Comparison of ENCODE assay signal across 8 mouse cellular contexts in the genomic region with DNA sequence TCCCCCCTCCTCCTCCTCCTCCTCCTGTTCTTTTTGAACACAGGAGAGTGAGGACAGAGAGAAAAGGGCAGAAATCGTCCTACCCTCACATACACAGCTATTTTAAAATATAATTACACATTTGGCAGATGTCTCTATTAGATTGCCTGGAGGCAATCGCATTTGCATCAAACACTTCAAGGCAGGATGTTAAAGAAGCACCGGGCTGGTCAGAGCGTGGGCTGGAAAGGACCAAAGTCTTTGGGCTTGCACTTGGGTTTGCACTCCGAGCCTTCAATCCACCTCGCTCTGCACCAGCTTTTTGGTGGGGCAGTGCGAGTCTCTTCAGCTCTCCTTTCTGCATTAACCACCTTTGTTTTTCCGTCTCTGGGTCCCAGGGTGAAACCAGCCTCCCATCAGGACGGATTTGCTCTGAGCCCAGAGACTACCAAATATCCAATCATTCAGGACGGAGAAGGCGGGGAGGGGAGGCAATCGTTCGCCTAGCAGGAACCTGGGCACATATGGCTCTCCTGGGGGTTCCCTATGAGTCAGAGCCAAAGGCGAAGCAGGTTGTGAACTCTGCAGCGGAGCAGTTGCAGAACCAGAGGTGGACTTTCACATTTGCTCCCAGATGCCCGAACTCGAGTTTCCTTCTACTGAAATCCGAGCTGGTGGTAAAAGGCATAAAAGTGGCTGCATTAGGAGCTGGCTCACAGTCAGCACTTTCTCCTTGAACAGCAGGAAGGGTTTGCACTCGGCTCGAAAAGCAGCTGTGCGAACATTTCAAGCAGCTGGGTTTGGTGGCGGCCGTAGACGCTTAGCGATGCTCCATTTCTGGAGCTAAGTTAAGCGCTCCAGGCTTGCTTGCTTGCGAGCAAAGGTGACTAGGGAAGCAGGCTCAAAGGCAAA. TPM values are rescaled to one million over a fixed set of nuclear protein-coding genes. Genes with fewer than 3 reads are reported as not detected.
A peak's percentile ranks its signal among the peaks of the same experiment; 100 is the strongest.
DNase-seq lines count a peak whose midpoint lies in the region; ATAC-seq and TF ChIP-seq lines count a peak whose summit lies in the region.

No protein-coding gene starts in this region.

- TF ChIP-seq CTCF in gastrocnemius, adult 2 months (IDR thresholded peaks at IDR 0.05), result no peak
- no peak for TF ChIP-seq CTCF in hindbrain, postnatal 0 days (IDR thresholded peaks at IDR 0.05; ENCODE audit: low read depth)

- no peaks in the 10 kb centered on the region for H3K36me3 ChIP-seq in hindbrain, postnatal 0 days (ENCODE audit: insufficient read depth, low read length)
- no peaks in the 10 kb centered on the region for H3K36me3 ChIP-seq in limb, embryonic 11.5 days (ENCODE audit: control insufficient read depth, insufficient read depth, low read length)
- H3K36me3 ChIP-seq in midbrain, embryonic 15.5 days (replicated peaks), result no peaks in the 10 kb centered on the region

- H3K27me3 ChIP-seq in hindbrain, postnatal 0 days (ENCODE audit: insufficient read depth, low read length), result no peaks in the 10 kb centered on the region
- no peaks in the 10 kb centered on the region for H3K27me3 ChIP-seq in limb, embryonic 11.5 days (ENCODE audit: control insufficient read depth, insufficient read depth, low read length)
- peaks cover 16% of the 10 kb centered on the region for H3K27me3 ChIP-seq in midbrain, embryonic 15.5 days (replicated peaks)

- intact Hi-C loops in gastrocnemius, adult 2 months (cut with DNase I), result no loop called here
- intact Hi-C loops in gastrocnemius, postnatal 36 days (cut with DNase I), result no loop called here

- no peak overlapping the region for H3K27ac ChIP-seq in gastrocnemius, adult 2 months
- no peak overlapping the region for H3K27ac ChIP-seq in hindbrain, postnatal 0 days
- H3K27ac ChIP-seq in limb, embryonic 11.5 days (replicated peaks; ENCODE audit: low read depth, low read length), result peak overlapping the region; percentile 82
- H3K27ac ChIP-seq in midbrain, embryonic 15.5 days, result no peak overlapping the region

- no peak overlapping the region for H3K9ac ChIP-seq in hindbrain, postnatal 0 days (replicated peaks; ENCODE audit: low read length)
- H3K9ac ChIP-seq in limb, embryonic 11.5 days (ENCODE audit: low read length), result peak overlapping the region; percentile 22; the same call in 1 of the 2 replicates
- peak overlapping the region; percentile 9 for H3K9ac ChIP-seq in midbrain, embryonic 15.5 days

- H3K9me3 ChIP-seq in hindbrain, postnatal 0 days (ENCODE audit: low read length), result no peaks in the 10 kb centered on the region
- peaks cover 3% of the 10 kb centered on the region for H3K9me3 ChIP-seq in limb, embryonic 11.5 days (ENCODE audit: control insufficient read depth, low read length)
- no peaks in the 10 kb centered on the region for H3K9me3 ChIP-seq in midbrain, embryonic 15.5 days

- 1% methylated on average over 27 of the region's 27 CpGs for WGBS in hindbrain, postnatal 0 days
- under 1% methylated on average over 27 of the region's 27 CpGs for WGBS in limb, embryonic 11.5 days
- under 1% methylated on average over 27 of the region's 27 CpGs for WGBS in midbrain, embryonic 15.5 days

- H3K4me2 ChIP-seq in hindbrain, postnatal 0 days (ENCODE audit: low read depth, low read length), result peak overlapping the region; percentile 55
- peak overlapping the region; percentile 51 for H3K4me2 ChIP-seq in limb, embryonic 11.5 days (ENCODE audit: low read depth, severe bottlenecking)
- H3K4me2 ChIP-seq in midbrain, embryonic 15.5 days, result peak overlapping the region; percentile 63

- H3K4me1 ChIP-seq in hindbrain, postnatal 0 days (ENCODE audit: insufficient read depth, low read length), result no peaks in the 10 kb centered on the region
- H3K4me1 ChIP-seq in limb, embryonic 11.5 days (ENCODE audit: control insufficient read depth, insufficient read depth, low read length), result peaks cover 27% of the 10 kb centered on the region
- peaks cover 14% of the 10 kb centered on the region for H3K4me1 ChIP-seq in midbrain, embryonic 15.5 days

- peak; percentile 75 for ATAC-seq in frontal cortex, adult (ENCODE audit: low TSS enrichment)
- no peak for ATAC-seq in hindbrain, postnatal 0 days
- peak; percentile 67; the same call in 1 of the 2 replicates for ATAC-seq in limb, embryonic 11.5 days (ENCODE audit: insufficient number of reproducible peaks, low FRiP score, low TSS enrichment, low read depth)
- no peak for ATAC-seq in midbrain, embryonic 15.5 days (replicated peaks)

- peak; percentile 34 for DNase-seq in gastrocnemius, adult 2 months
- DNase-seq in gastrocnemius, postnatal 36 days, result no peak
- DNase-seq in adrenal gland, postnatal 36 days, result peak; percentile 26 to 43
- DNase-seq in hindbrain, postnatal 0 days (ENCODE audit: low spot score), result peak; percentile 67
- peak; percentile 87 for DNase-seq in limb, embryonic 11.5 days (ENCODE audit: low spot score)
- DNase-seq in thymus, postnatal 25 days, result peak; percentile 24

- peak overlapping the region; percentile 62 for H3K4me3 ChIP-seq in gastrocnemius, adult 2 months
- H3K4me3 ChIP-seq in hindbrain, postnatal 0 days (ENCODE audit: low read length), result peak overlapping the region; percentile 31
- 0 out of 2 replicates have a peak overlapping the region, but pooled peaks have one; percentile 7 for H3K4me3 ChIP-seq in limb, embryonic 11.5 days (ENCODE audit: low read depth, low read length)
- H3K4me3 ChIP-seq in midbrain, embryonic 15.5 days, result peak overlapping the region; percentile 27

RNA-seq across cellular contexts. Expression of a gene that starts 58.1 kb away (rescaled TPM):
- 1 to 10 TPM; 2.2 to 2.9 TPM for total RNA-seq in gastrocnemius, adult 2 months (2021)
- 1 to 10 TPM; 2.6 to 2.7 TPM for total RNA-seq in gastrocnemius, postnatal 36 days (2021)
- 10 to 100 TPM; 25.3 to 34.9 TPM for total RNA-seq in adrenal gland, postnatal 36 days (2021)
- 0.75 and 2.4 TPM in 2 replicates for total RNA-seq in hindbrain, postnatal 0 days (2014; rRNA removed)
- polyA plus RNA-seq in hindbrain, postnatal 0 days (2015; fragmentation: Nextera tagmentation; extraction: Ambion mirVana), result 2.3 and 3.1 TPM in 2 replicates
- polyA plus RNA-seq in limb, embryonic 11.5 days (2014; fragmentation: Nextera tagmentation; extraction: Ambion mirVana), result 38.3 and 45.1 TPM in 2 replicates
- 5.9 and 7.1 TPM in 2 replicates for polyA plus RNA-seq in midbrain, embryonic 15.5 days (2015; fragmentation: Nextera tagmentation; extraction: Ambion mirVana)

Comparison
In these comparisons a context has a peak if more than half of its experiments do, and no peak if none do; other contexts are left out.
1. DNase-seq: peak in gastrocnemius, adult 2 months (single experiment), adrenal gland, postnatal 36 days (2 of 2), hindbrain, postnatal 0 days (single experiment), limb, embryonic 11.5 days (single experiment) and thymus, postnatal 25 days (single experiment); none in gastrocnemius, postnatal 36 days (0 of 2).
2. H3K4me3 ChIP-seq: peak in every context shown above with its lines; median percentile 62 in gastrocnemius, adult 2 months; 31 in hindbrain, postnatal 0 days; 27 in midbrain, embryonic 15.5 days; 7 in limb, embryonic 11.5 days.
3. ATAC-seq: peak in frontal cortex, adult (single experiment) and limb, embryonic 11.5 days (single experiment); none in hindbrain, postnatal 0 days (single experiment) and midbrain, embryonic 15.5 days (single experiment).
4. Peak in every context shown above with its lines, with median percentiles within 50 percentile points of each other: H3K4me2 ChIP-seq.